Mouse (Mus musculus) small intestine, adult 2 months (tissue): ENCODE measurements at regions not wholly inside any gene's neighbourhood (a gene's known extent, or its start where the extent isn't known, plus 50 kb on each side); places are given as distances from the start of the nearest gene placed in this dataset.

ENCODE experiments used
- H3K27ac ChIP-seq: fragments of 200-500 bp; 2 replicates; pipeline ENCODE4 v1.5.1; 2012; ENCODE audit warnings: low read depth, low read length, control low read depth, inconsistent platforms; ENCODE audit not compliant: insufficient read depth
- H3K27me3 ChIP-seq: fragments of 200-500 bp; 2 replicates; pipeline ENCODE4 v1.6.1; 2012; ENCODE audit warnings: mild to moderate bottlenecking, moderate library complexity, low read length, inconsistent platforms; ENCODE audit not compliant: control insufficient read depth, insufficient read depth
- H3K36me3 ChIP-seq: fragments of 200-500 bp; 2 replicates; pipeline ENCODE4 v1.6.1; 2012; ENCODE audit warnings: mild to moderate bottlenecking, low read length, control low read depth, inconsistent platforms; ENCODE audit not compliant: control insufficient read depth, insufficient read depth
- H3K4me1 ChIP-seq: fragments of 200-500 bp; 2 replicates; pipeline ENCODE4 v1.6.1; 2012; ENCODE audit warnings: low read length, inconsistent platforms, mixed read lengths; ENCODE audit not compliant: control insufficient read depth, insufficient read depth, insufficient read length
- H3K4me3 ChIP-seq: fragments of 200-500 bp; 2 replicates; pipeline ENCODE4 v1.5.1; 2012; ENCODE audit warnings: low read depth, mild to moderate bottlenecking, control low read depth, inconsistent platforms, low read length, moderate library complexity
- CTCF ChIP-seq: fragments of 200-500 bp; IDR thresholded peaks from 2 replicates; pipeline ENCODE4 v1.5.1; 2012; ENCODE audit warnings: low read depth, mild to moderate bottlenecking, control low read depth, inconsistent platforms, low read length, moderate library complexity, mixed read lengths; ENCODE audit not compliant: insufficient replicate concordance, insufficient read length; ENCODE audit errors: extremely low read depth
- POLR2A ChIP-seq: fragments of 200-500 bp; IDR thresholded peaks from 2 replicates; pipeline ENCODE4 v1.6.1; 2012; ENCODE audit warnings: low read depth, mild to moderate bottlenecking, control low read depth, inconsistent platforms, low read length, moderate library complexity
- WGBS: fragments of 180-500 bp; shearing (Covaris S2); methylation state at CpG from one replicate; pipeline ENCODE4 v1.1.7; 2018; 5-methylcytosine and 5-hydroxymethylcytosine counted together

DNA sequence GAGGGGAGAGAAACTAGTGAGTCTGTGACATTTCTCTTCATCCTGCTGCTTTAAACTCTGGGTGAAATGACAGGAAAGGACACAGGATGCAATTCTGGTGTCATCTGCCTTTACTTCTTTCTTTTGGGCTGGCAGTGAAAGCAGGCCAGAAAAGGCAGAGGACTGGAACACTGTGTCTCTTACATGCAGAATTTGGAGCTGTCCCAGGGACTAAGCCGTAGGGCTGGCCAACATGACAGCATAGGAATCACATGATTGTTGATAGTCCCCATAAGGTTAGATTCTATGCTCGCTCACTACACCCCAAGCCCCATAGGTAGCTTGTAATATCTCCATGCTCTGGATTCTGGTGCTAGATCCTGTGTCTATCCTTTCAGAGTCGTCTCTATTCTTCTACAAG is 274.5 kb upstream of the Klf4 start:
- Histone ChIP-seq H3K27me3 (no peaks in the 10 kb centered on the region; the same call in 1 of the 2 replicates), H3K27ac (no peak overlapping the region), H3K4me3 (no peak overlapping the region), H3K4me1 (no peaks in the 10 kb centered on the region), H3K36me3 (no peaks in the 10 kb centered on the region)
- TF ChIP-seq CTCF (no peak), POLR2A (no peak)
- WGBS: 78% methylated on average over 3 of the region's 3 CpGs

DNA sequence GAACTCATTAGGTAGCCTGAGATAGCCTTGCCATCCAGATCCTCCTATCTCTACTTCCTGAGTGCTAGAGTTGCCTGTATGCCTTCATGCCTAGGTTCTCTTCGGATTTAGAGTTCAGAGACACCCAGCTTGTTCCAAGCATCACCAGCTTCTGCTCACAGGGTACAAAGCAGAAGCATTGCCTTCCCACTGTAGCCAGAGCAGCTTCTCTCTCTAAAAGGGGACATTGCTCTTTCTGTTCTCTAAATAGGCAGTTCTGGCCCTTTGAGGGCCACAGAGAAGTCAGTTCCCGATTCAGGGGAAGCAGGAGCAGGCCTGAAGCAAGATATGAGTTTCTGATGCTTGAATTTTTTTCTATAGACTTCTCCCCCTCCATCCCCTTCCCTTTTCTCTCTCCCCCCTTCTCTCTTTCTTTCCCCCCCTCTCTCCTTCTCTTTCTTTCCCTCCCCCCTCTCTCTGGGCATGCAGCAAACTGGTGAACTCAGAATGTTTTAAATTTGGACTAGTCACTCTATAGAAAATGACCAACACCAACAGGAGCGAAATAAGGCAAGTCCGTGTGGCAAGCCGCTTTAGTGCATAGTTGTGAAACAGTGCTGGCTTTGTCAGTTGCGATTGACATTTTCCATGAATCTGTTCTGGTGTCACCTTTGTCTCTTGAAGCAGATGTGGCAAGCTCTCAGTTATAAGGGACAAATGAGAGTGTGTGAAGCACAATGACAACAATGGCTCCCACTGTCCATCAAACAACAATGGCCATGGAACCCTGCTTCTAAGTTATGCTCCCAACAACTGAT is 273.2 kb upstream of the Klf4 start:
- H3K27me3 ChIP-seq: no peaks in the 10 kb centered on the region; the same call in 1 of the 2 replicates
- no peaks in the 10 kb centered on the region for H3K36me3 ChIP-seq
- no peak overlapping the region for H3K4me3 ChIP-seq
- no peak for TF ChIP-seq CTCF
- TF ChIP-seq POLR2A: no peak
- no peak overlapping the region for H3K27ac ChIP-seq
- no peaks in the 10 kb centered on the region for H3K4me1 ChIP-seq
- WGBS: 81% methylated on average over 6 of the region's 6 CpGs

DNA sequence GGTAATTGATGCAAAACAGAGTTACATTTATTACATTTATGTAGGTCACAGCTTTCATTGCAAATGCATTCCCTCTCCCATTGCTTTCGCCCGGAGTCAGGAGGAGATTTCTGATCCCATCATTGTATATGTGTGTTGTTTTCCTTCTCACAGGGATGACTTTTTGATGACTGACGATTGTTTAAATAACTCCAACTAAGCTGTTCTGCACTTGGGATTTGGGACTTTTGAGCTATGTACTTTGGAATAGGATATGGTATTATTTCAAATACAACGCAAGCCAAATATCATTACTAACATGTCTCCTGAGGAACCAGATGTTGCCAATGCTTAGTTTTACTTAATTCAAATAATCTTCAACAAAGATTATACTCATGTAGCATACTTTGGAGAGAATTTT is 269.8 kb upstream of the Klf4 start:
- H3K4me3 ChIP-seq: no peak overlapping the region
- 91% methylated on average over 4 of the region's 4 CpGs for WGBS
- TF ChIP-seq POLR2A: no peak
- TF ChIP-seq CTCF: no peak
- H3K4me1 ChIP-seq: no peaks in the 10 kb centered on the region
- no peaks in the 10 kb centered on the region; the same call in 1 of the 2 replicates for H3K27me3 ChIP-seq
- H3K36me3 ChIP-seq: no peaks in the 10 kb centered on the region
- no peak overlapping the region for H3K27ac ChIP-seq

DNA sequence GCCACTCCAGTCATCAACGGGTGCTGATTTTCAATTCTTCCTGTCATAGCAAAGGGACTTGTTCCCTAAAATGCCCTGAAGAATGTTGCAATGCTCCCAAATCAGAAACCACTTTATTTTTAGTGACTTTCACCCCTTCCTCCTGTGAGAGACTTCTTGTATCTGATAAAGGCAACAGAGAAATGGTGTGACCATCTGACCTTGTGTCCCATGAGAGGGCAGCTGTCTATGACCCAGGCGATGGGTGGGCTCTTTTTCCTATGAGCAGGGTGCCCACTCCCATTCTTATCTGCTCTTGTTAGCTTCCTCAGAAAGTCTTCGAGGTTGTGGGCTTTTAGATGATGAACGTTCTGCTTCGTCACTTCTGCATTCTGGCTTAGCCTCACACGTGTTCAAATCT is 265.8 kb upstream of the Klf4 start:
- Histone ChIP-seq H3K27ac (no peak overlapping the region), H3K27me3 (no peaks in the 10 kb centered on the region; the same call in 1 of the 2 replicates), H3K4me3 (no peak overlapping the region), H3K36me3 (no peaks in the 10 kb centered on the region), H3K4me1 (no peaks in the 10 kb centered on the region)
- 72% methylated on average over 6 of the region's 6 CpGs for WGBS
- TF ChIP-seq CTCF (no peak), POLR2A (no peak)

DNA sequence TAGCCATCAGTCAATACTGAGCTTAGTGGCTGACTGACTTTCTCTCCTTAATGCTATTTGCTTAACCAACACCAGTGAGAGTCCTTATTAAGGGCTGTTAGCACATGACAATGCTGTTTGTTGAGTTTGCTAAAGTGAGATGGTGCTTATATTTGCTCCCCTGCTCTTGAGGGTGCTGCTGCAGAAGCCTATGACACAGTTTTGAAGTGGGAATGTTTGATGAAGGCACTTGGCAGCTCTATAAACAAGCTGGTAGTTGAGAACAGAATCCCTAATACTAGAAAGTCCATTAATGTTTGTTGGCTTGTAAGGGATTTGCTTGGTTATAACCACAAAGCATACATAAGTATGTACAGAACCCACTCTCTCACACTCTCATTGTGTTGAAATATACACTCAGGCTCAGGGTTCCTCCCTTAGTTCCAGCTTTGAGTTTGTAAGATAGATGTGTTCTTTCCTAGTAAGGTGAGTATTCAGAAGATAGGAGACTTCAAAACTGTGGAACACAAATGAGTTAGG is 249.1 kb upstream of the Klf4 start:
- TF ChIP-seq CTCF (no peak), POLR2A (no peak)
- Histone ChIP-seq H3K4me3 (no peak overlapping the region), H3K27ac (no peak overlapping the region), H3K27me3 (no peaks in the 10 kb centered on the region), H3K4me1 (peaks cover 7% of the 10 kb centered on the region; the same call in 1 of the 2 replicates), H3K36me3 (no peaks in the 10 kb centered on the region)

DNA sequence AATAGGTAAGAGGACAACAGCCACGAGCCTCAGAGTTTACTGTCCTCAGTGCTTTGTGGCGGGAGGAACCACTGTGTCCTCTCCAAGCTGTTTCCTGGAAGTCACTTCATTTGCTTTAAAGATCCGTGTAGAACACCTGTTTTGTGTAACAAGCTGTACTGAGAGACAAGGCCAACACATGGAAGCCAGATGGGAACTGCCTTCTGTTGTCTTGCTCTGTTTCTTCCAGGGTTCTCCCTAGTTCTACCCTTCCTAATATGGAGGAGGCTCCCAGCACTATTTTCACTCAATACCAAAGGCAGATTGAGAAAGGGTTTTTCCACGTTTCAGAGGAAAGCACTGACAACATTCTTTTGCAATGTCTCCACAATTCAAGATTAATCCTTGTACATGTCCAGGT is 247.3 kb upstream of the Klf4 start:
- Histone ChIP-seq H3K27me3 (no peaks in the 10 kb centered on the region), H3K4me1 (peaks cover 7% of the 10 kb centered on the region; the same call in 1 of the 2 replicates), H3K36me3 (no peaks in the 10 kb centered on the region), H3K4me3 (no peak overlapping the region), H3K27ac (no peak overlapping the region)
- WGBS: 65% methylated on average over 4 of the region's 4 CpGs
- TF ChIP-seq CTCF (no peak), POLR2A (no peak)

DNA sequence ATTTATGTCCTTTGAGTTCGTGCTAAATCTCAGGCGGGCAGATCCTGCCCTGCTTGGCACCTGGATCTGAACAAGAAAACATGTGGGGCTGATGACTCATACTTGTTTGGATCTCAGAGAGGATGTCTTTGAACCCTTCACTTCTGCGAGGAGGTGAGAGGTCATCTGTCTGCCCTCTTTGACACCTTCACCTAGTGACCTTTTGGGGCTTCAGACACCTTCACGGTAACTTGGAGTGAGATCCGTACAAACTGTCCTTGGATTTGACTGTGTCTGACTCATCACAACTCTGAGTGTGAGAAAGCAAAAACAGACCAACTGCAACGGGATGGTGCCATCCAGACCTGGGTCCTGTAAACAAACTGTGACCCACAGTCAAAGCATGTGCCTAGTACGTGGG is 243.6 kb upstream of the Klf4 start:
- 58% methylated on average over 7 of the region's 7 CpGs for WGBS
- TF ChIP-seq POLR2A: no peak

DNA sequence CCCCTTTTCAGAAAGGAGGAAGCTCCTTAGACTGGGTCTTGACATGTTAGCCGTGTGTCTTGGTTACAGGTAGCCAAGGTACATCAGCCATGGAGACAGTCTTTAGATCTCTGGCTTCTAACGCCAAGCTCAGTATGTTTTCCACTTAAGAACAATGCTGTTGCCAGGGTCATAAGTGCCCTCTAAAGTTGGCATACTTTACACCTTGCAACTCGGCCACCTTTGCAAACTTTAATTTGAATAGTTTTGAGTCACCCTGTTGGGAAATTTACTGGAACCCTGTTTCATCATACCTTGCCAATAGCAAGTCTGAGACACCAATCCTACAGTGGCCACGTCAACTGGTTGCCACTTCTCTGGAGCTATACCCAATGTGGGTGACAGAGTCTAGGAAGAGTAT is 242.3 kb upstream of the Klf4 start:
- no peaks in the 10 kb centered on the region for H3K36me3 ChIP-seq
- no peaks in the 10 kb centered on the region for H3K27me3 ChIP-seq
- H3K4me1 ChIP-seq: peaks cover 3% of the 10 kb centered on the region; the same call in 1 of the 2 replicates
- no peak overlapping the region for H3K27ac ChIP-seq
- WGBS: 88% methylated on average over 4 of the region's 4 CpGs
- TF ChIP-seq POLR2A (no peak), CTCF (no peak)
- no peak overlapping the region for H3K4me3 ChIP-seq

More for the DNA sequence above, 243.6 kb upstream of the Klf4 start:
- Histone ChIP-seq H3K27ac (no peak overlapping the region), H3K4me1 (no peaks in the 10 kb centered on the region), H3K27me3 (no peaks in the 10 kb centered on the region), H3K36me3 (no peaks in the 10 kb centered on the region), H3K4me3 (no peak overlapping the region)
